Mouse (Mus musculus): ENCODE measurements at regions not wholly inside any gene's neighbourhood (a gene's known extent, or its start where the extent isn't known, plus 50 kb on each side); places are given as distances from the start of the nearest gene placed in this dataset.

- DNase-seq (ENCODE audit: low read depth): peak; percentile 13
Measured at GRCm38 (mm10) chr6:135433753-135434152, 71.4 kb downstream of the Emp1 start.

GRCm38 (mm10) chr6:135436315-135436714 lies 74.0 kb downstream of the Emp1 start:
- DNase-seq (ENCODE audit: low read depth): no peak

DNA sequence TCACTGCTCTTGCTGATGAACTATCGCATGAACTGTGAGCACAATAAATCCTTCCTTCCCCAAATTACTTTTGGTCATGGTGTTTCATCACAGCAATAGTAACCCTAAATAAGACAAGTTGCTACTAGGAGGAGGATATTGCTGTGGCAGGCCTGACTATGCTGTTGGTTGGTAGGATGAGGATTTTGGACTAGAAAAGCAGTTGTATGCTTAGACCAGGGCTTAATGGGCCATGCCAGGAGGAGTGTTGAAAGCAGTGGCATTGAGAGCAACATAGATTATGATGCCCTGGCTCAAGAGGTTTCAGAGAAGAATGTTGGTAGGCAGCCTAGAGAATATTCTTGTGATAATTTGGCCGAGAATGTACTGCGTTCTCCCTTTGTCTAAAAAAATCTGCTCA lies 75.9 kb downstream of the Emp1 start:
- no peak for DNase-seq (ENCODE audit: low read depth)

DNA sequence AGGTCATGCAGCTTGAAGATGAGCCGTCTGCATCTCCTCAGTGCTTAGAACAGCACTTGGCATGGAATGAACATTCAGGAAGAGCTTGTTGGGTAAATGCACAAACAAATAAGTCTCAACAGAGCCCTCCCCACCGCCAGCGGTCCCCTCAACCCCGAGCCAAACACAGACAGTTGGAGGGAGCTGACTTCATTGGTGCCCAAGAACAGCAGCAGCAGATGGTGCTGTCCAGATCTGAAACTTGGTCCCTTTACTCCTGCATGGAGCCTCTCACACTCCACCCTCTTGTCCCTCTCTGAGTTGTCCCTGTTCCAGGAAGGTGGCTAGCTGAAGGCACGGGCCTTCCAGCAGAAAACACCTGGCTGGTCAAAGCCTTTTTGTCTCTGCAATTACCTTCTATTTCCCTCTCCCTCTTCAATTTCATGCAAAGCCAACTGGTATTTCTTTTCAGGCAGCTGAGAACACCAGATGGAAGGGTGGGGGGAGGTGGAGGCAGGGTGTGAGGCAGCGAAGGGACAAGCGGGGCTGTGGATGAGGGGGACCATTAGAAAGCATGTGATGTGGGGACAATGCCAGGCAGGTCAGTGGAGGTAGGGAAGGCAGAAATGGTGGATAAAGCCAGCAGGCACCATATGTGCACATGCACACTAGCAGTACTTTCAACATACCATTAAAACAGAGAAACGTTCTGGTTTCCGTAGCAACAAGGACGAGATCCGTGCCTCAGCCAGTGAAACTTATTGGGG lies 79.0 kb downstream of the Emp1 start:
- no peak for DNase-seq (ENCODE audit: low read depth)

- peak; percentile 69 for DNase-seq (ENCODE audit: low read depth)
Measured at GRCm38 (mm10) chr6:135444661-135445060, 82.3 kb downstream of the Emp1 start.

- DNase-seq (ENCODE audit: low read depth): no peak
Measured at GRCm38 (mm10) chr6:135445070-135445469, 82.7 kb downstream of the Emp1 start.

GRCm38 (mm10) chr6:135447801-135448200 lies 85.5 kb downstream of the Emp1 start:
- DNase-seq (ENCODE audit: low read depth): peak; percentile 43

DNA sequence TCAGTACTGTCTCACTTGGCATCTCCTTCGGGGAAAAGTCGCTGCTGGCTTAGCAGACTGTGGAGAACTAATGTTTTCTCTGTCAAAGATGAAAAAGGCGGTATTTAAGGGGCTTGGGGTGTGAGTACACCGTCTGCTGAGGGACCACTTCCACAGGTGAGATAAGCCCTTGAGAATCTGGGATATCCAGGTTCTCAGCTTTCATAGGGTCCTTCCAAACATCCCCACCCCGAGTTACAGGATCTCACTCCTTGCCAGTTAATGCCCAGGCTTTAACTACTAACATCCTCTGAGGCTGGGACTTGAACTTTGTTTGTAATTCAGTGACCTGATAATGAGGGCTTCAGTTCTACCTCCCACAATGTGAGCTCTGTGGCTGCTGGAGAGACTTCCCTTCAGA lies 86.9 kb downstream of the Emp1 start:
- no peak for DNase-seq (ENCODE audit: low read depth)

- DNase-seq (ENCODE audit: low read depth): peak; percentile 86
Measured at GRCm38 (mm10) chr6:135450573-135450972, 88.2 kb downstream of the Emp1 start.

GRCm38 (mm10) chr6:135451165-135451797 lies 88.9 kb downstream of the Emp1 start:
- DNase-seq (ENCODE audit: low read depth): no peak

- DNase-seq (ENCODE audit: low read depth): no peak
Measured at GRCm38 (mm10) chr6:135453041-135453440, 90.7 kb downstream of the Emp1 start.

DNA sequence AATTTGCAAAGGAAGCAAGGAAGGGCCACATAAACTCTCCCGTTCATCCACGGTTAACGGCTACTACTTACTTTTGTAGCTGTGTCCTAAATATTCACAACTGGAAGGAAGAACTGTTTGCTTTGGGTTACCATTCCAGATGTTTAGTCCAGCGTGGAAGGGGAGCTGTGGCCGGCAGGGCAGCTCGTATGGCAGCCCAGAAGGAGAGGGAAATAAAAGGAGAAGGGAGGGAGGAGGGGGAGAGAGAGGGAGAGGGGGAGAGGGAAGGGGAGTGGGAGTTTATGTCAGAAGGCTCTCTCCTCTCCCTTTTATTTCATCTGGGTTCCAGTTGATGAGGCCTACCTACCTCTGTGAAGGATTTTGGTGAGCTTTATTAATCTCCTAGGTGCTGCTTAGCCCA lies 110.2 kb downstream of the Emp1 start:
- no peak for DNase-seq (ENCODE audit: low read depth)

- no peak for DNase-seq (ENCODE audit: low read depth)
Measured at GRCm38 (mm10) chr6:135473146-135473545, 110.8 kb downstream of the Emp1 start.

DNA sequence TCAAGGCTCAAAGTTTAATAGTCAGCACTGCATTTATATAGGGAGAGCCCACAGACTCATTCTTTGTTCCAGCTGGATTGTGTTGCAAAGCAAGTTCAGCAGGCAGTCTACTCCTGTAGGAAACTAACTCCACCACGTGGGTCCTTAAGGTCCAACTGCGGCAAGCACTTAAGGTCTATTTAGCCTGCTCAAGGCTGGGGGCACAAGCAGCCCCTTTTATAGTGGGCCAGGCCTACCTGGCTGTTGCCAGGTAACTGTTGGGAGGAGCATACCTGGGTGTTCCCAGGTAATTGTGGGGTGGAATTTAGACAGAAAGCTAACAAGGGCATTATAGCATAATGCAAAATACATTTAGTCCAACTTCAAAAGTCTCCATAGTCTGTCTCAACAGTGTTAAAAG lies 126.5 kb downstream of the Emp1 start:
- DNase-seq (ENCODE audit: low read depth): no peak

DNA sequence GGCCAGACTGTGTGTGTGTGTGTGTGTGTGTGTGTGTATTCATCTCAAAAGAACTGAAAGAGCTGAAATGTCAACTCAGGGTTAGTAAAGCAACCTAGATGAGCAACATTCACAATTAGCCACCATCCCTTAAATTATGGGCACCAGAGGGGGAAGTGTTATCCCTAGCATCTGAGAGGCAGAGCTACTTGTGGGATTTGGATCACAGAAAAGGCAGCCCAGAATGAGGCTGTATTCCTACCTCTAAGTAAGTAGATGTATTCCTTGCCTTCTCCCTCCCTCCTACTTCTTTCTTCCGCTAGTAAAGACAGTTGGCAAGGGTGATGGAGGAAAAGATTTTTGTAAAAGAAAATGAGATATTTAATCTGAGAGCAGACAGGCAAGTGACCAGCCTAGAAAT lies 131.6 kb downstream of the Emp1 start:
- DNase-seq (ENCODE audit: low read depth): no peak

DNA sequence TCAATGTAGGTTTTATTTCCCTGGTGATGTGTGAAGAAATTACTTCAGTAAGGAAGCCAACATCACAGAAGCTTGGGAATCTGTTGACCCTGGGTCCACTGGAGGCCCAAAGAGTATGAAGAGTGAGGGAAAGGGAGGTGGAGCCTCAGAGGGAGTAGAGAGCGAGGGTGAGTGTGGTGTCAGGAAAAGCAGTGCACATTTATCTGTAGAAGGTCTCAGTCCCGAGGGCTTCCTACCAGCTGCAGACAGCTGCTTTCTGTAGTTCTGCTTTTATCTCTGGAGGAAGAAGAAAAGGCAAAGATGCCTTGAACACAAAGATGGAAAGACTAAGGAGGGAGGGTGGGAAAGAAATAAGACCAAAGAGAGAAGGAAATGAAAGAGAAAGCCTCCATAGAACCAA lies 133.5 kb downstream of the Emp1 start:
- no peak for DNase-seq (ENCODE audit: low read depth)

- peak; percentile 71 for DNase-seq (ENCODE audit: low read depth)
Measured at GRCm38 (mm10) chr6:135498592-135498991, 136.2 kb downstream of the Emp1 start.

- no peak for DNase-seq (ENCODE audit: low read depth)
Measured at GRCm38 (mm10) chr6:135500381-135500780, 138.0 kb downstream of the Emp1 start.

GRCm38 (mm10) chr6:135501791-135502190 lies 139.4 kb downstream of the Emp1 start:
- no peak for DNase-seq (ENCODE audit: low read depth)

DNA sequence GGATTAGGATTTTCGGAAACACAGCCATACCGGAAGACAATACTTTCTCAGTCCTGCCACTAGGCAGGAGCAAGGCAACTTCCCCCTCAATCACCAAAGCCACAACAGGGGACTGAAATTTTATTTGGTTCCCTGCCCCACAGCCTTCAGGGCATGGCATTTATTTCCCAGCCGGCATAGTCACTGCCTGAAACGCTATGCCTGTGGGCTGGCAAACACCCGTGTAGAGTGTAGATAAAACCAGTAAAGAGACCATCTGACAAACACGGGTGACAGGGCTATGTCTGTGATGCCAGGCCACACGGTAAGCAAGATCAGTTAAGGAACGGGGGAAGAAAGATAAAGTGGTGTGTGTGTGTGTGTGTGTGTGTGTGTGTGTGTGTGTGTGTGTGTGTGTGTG lies 140.1 kb downstream of the Emp1 start:
- DNase-seq (ENCODE audit: low read depth): no peak

DNA sequence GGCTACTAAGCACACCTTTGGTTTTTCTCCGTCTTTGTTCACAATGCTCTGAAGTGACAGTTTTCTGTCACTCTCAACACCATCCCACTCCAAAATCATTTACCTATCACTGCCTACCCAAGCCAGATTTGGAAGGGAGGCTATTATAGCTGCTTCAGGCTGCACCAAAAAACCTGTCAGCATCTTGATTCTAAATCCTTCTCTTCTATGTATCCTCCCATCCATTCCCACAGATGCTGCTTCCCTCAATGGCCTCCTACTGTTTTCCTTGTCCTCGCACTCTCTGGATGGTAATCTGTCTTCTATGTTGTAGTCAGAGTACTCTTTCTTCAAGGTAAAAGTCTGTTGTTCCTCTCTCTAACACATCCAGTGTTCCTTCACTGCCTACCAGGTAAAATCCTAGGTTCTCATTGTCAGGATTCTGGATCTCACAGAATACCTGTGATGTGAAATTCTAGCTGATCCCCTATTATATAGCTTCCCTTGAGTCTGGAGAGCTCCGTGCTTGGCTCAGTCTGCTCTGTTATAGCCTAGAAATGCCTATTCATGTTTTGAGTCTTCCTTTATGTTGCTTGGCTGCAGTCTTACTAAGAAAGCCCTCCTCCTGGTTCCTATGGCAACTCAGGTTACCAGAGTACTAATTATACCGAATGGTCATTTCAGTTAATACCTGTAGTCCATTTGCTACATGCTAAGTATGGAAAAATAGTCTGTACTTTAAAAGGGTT lies 156.5 kb downstream of the Emp1 start:
- no peak for DNase-seq (ENCODE audit: low read depth)

- no peak for DNase-seq (ENCODE audit: low read depth)
Measured at GRCm38 (mm10) chr6:135519438-135519803, 157.1 kb downstream of the Emp1 start.

DNA sequence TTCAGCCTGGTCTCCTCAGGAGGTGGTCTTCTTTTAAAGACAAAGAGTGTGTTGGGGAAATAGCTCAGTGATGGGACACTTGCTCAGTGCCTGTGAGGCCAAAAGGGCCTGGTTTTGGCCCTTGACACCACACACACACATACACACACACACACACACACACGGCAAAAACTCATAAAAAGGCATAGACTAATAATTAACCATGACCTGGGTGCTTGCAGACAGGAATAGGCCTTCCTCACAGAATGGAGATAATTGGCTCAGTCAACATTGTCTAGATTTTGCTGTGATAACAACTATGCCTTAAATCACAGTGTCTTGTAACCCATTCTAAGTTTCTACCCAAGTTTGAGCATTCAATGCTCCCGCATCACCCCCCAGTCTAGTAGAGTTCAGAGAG lies 158.5 kb downstream of the Emp1 start:
- DNase-seq (ENCODE audit: low read depth): no peak
